Mouse (Mus musculus) midbrain, postnatal 0 days (tissue): ENCODE measurements around the gene Sec23a. TPM values are rescaled to one million over a fixed set of nuclear protein-coding genes. Genes with fewer than 3 reads are reported as not detected.
"Not testable (repeated sequence)": the region's sequence is repeated elsewhere in the genome, so short reads cannot be mapped to it uniquely, and the experiment has no call there.

ENCODE experiments used
- ATAC-seq: fragments of 200-750 bp; cut with Nextera tagmentation; 2 replicates; pipeline ENCODE4 v1.8.0; 2017; ENCODE audit warnings: moderate number of reproducible peaks, mild to moderate bottlenecking, moderate TSS enrichment, moderate library complexity; ENCODE audit not compliant: low FRiP score
- DNase-seq: peaks from one replicate; pipeline ENCODE4 v3.0.0-alpha.2; 2015; ENCODE audit warnings: low spot score
- H3K27ac ChIP-seq: fragments of 300-500 bp; sonication (generic); 2 replicates; pipeline ENCODE4 v1.5.1; 2014; ENCODE audit warnings: low read depth, mild to moderate bottlenecking, low read length, mixed read lengths
- H3K27me3 ChIP-seq: fragments of 300-500 bp; sonication (generic); 2 replicates; pipeline ENCODE4 v1.6.1; 2014; ENCODE audit warnings: low read length, control low read depth, mixed read lengths; ENCODE audit not compliant: insufficient read depth
- H3K36me3 ChIP-seq: fragments of 300-500 bp; sonication (generic); 2 replicates; pipeline ENCODE4 v1.6.1; 2014; ENCODE audit warnings: low read length, control low read depth, mixed read lengths; ENCODE audit not compliant: insufficient read depth
- H3K4me1 ChIP-seq: fragments of 300-500 bp; sonication (generic); 2 replicates; pipeline ENCODE4 v1.6.1; 2014; ENCODE audit warnings: mild to moderate bottlenecking, control low read depth, antibody characterized with exemption, low read length, mixed read lengths; ENCODE audit not compliant: insufficient read depth
- H3K4me2 ChIP-seq: fragments of 300-500 bp; sonication (generic); 2 replicates; pipeline ENCODE4 v1.6.1; 2014; ENCODE audit warnings: low read depth, mild to moderate bottlenecking, low read length, mixed read lengths; ENCODE audit not compliant: poor library complexity, severe bottlenecking
- H3K4me3 ChIP-seq: fragments of 300-500 bp; sonication (generic); 2 replicates; pipeline ENCODE4 v1.5.1; 2014; ENCODE audit warnings: low read depth, mild to moderate bottlenecking, low read length, moderate library complexity
- H3K9ac ChIP-seq: fragments of 300-500 bp; sonication (generic); replicated peaks from 2 replicates; pipeline ENCODE4 v1.6.1; 2014; ENCODE audit warnings: mild to moderate bottlenecking, low read length, moderate library complexity, mixed read lengths; ENCODE audit not compliant: poor library complexity, severe bottlenecking
- H3K9me3 ChIP-seq: fragments of 300-500 bp; sonication (generic); 2 replicates; pipeline ENCODE4 v1.6.1; 2016; ENCODE audit warnings: low read length, control low read depth
- CTCF ChIP-seq: IDR thresholded peaks from 2 replicates; pipeline ENCODE4 v1.5.1; 2016; ENCODE audit warnings: antibody characterized with exemption, mild to moderate bottlenecking
- WGBS: fragments of 180-500 bp; shearing (Covaris S2); extraction: QIAGEN DNeasy Blood & Tissue Kit; methylation state at CpG from one replicate; pipeline ENCODE4 v1.1.7; 2014; 5-methylcytosine and 5-hydroxymethylcytosine counted together
- polyA plus RNA-seq: library from polyadenylated mRNA; unstranded; fragments of >200 nt; fragmentation: Nextera tagmentation; extraction: Ambion mirVana; gene quantifications from 2 replicates; pipeline ENCODE4 v1.2.1, GENCODE M21; 2015
- total RNA-seq: library from RNA; depleted of rRNA; stranded (reverse); fragments of >200 nt; gene quantifications from 2 replicates; pipeline ENCODE4 v1.2.3, GENCODE M21; 2014; rRNA removed

The Sec23a gene
- 150 and 156 TPM in 2 replicates for total RNA-seq
- polyA plus RNA-seq: 92.3 and 94.1 TPM in 2 replicates

GRCm38 (mm10) chr12:59011844-59012709, at the start of gene Sec23a:
Gene Sec23a, minus strand, starts transcription at chr12:59012017.
- no peaks in the 10 kb centered on the region for H3K27me3 ChIP-seq
- no peaks in the 10 kb centered on the region for H3K36me3 ChIP-seq
- peak within 1 kb of the TSS; percentile 86 for H3K9ac ChIP-seq
- under 1% methylated on average over 46 of the region's 48 CpGs for WGBS
- TF ChIP-seq CTCF: no peak
- peak within 1 kb of the TSS; percentile 76 for H3K4me2 ChIP-seq
- peak; percentile 96 for ATAC-seq
- H3K27ac ChIP-seq: peak within 1 kb of the TSS; percentile 89
- DNase-seq: peak; percentile 97
- peak within 1 kb of the TSS; percentile 88 for H3K4me3 ChIP-seq
- H3K9me3 ChIP-seq: no peaks in the 10 kb centered on the region
- peaks cover 2% of the 10 kb centered on the region; the same call in 1 of the 2 replicates for H3K4me1 ChIP-seq

- Histone ChIP-seq H3K9ac (peak within 1 kb of the TSS; percentile 89), H3K4me2 (peak within 1 kb of the TSS; percentile 75), H3K27me3 (no peaks in the 10 kb centered on the region), H3K36me3 (0 out of 2 replicates have a peak, but pooled peaks cover 2% of the 10 kb centered on the region), H3K9me3 (no peaks in the 10 kb centered on the region), H3K4me1 (peaks cover 11% of the 10 kb centered on the region; the same call in 1 of the 2 replicates), H3K4me3 (peak within 1 kb of the TSS; percentile 70), H3K27ac (peak within 1 kb of the TSS; percentile 96)
- ATAC-seq: peak; percentile 97
- under 1% methylated on average over 45 of the region's 49 CpGs for WGBS
- DNase-seq: peak; percentile 91
- TF ChIP-seq CTCF: peak; percentile 53
Measured at GRCm38 (mm10) chr12:59060993-59061595, 49.3 kb upstream of the Sec23a start, which contains the start of gene Trappc6b. Gene Trappc6b, minus strand, starts transcription at chr12:59061472.

- no peak for TF ChIP-seq CTCF
- peak overlapping the region; percentile 89 for H3K9ac ChIP-seq
- WGBS: 62% methylated on average over 4 of the region's 4 CpGs
- no peaks in the 10 kb centered on the region for H3K9me3 ChIP-seq
- DNase-seq (no peak), ATAC-seq (no peak)
- peak overlapping the region; percentile 75 for H3K4me2 ChIP-seq
- H3K27ac ChIP-seq: peak overlapping the region; percentile 96
- H3K4me1 ChIP-seq: peaks cover 11% of the 10 kb centered on the region; the same call in 1 of the 2 replicates
- 0 out of 2 replicates have a peak, but pooled peaks cover 3% of the 10 kb centered on the region for H3K36me3 ChIP-seq
- no peaks in the 10 kb centered on the region for H3K27me3 ChIP-seq
- peak overlapping the region; percentile 70 for H3K4me3 ChIP-seq
Measured at GRCm38 (mm10) chr12:59060322-59060721, 48.5 kb upstream of the Sec23a start.

GRCm38 (mm10) chr12:59058242-59058641, 46.4 kb upstream of the Sec23a start:
- not testable (repeated sequence) for ATAC-seq, H3K4me3 ChIP-seq, H3K9ac ChIP-seq, H3K27ac ChIP-seq, H3K36me3 ChIP-seq, H3K4me2 ChIP-seq, DNase-seq, H3K9me3 ChIP-seq, H3K27me3 ChIP-seq
- peaks cover 11% of the 10 kb centered on the region; the same call in 1 of the 2 replicates for H3K4me1 ChIP-seq
- 88% methylated on average over 5 of the region's 5 CpGs for WGBS

- ATAC-seq: no peak
- H3K27ac ChIP-seq: no peak overlapping the region
- H3K27me3 ChIP-seq: no peaks in the 10 kb centered on the region
- peaks cover 11% of the 10 kb centered on the region; the same call in 1 of the 2 replicates for H3K4me1 ChIP-seq
- H3K9me3 ChIP-seq: no peaks in the 10 kb centered on the region
- WGBS: 98% methylated on average over 11 of the region's 11 CpGs
- no peak for TF ChIP-seq CTCF
- H3K9ac ChIP-seq: no peak overlapping the region
- DNase-seq: no peak
- H3K4me3 ChIP-seq: no peak overlapping the region
- no peak overlapping the region for H3K4me2 ChIP-seq
- H3K36me3 ChIP-seq: 0 out of 2 replicates have a peak, but pooled peaks cover 3% of the 10 kb centered on the region
Measured at GRCm38 (mm10) chr12:59056222-59056621, 44.4 kb upstream of the Sec23a start.
